Mouse (Mus musculus): ENCODE data around the gene Gm45717.

Gene Gm45717

DNA sequence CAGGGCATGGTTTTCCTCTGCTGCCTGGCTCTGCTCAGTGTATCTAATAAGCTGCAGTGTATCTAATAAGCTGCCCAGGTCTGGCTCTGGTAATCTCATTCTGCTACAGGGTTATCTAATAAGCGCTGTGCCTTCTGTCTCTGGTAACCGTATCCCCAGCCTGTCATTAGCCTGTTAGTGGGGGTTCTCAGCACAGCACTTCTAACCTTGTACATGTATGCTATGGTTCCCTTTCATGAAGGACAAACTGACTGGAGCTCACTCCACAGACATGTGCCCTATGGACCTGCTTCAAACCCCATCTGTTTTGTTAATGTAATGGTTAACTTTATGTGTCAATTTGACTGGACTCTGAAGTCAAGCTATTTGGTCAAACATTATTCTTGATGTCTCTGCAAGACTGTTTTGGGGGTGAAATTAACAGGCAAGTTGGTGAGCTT is 50.1 kb downstream of the Gm45717 start:
- DNase-seq (ENCODE audit: low read depth, low spot score): no peak

DNA sequence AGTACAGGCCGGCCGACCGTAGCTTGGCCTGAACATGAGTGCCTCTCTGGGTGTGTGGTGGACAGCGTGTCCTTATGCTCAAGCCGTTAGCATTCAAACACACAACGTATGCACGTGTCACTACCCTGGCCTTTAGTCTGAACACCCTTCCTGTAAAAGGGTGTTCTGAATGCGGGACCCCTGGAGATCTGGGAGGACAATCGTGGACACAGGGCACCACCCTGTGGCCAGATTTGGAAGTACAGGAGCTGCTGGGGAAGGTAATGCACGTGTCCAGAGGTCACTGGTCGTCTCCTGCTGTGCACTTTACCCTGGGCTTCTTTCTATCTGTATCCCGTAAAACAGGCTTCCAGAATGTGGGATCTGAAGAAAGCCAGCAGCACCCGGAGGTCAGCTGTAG is 52.5 kb downstream of the Gm45717 start:
- no peak for DNase-seq (ENCODE audit: low read depth, low spot score)

DNA sequence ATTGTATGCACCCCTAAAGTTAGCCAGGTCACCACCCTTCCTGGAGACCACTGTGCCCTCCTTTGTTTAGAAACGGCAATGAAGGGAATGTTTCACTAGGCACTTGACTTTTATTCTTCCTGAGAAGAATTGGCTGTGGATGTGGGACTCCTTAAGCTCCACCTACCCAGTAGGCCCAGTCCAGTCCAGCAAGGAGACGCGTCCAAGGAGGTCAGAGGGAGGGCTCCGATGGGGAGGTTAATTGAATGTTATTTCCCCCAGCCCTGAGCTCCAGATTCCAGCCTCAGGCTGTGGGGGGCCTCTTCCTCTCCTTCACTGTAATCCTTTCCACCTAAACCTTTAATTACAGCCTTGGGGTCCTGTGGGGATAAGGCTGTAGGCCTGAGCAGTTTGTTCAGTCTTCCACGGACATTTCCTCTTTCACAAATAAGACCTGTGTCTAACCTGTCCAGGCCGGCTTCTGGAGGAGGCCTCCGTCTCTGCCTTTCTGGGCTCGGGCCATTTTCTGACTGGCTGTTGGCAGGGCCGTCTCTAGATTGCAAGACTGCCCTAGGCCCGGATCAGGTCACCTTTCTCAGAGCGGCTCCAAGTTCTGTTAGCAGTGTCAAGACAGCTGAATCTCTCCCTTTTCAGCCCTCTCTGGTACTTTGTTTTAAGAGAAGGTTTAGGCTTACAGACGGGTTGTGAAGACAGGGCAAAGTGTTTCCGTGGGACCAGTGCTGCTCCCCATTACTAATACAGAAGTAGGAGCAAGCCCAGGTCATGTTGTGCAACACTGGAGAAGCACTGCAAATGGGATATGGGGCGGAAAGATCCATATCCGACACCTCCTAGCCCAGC is 53.5 kb downstream of the Gm45717 start:
- no peak for DNase-seq (ENCODE audit: low read depth, low spot score)

DNA sequence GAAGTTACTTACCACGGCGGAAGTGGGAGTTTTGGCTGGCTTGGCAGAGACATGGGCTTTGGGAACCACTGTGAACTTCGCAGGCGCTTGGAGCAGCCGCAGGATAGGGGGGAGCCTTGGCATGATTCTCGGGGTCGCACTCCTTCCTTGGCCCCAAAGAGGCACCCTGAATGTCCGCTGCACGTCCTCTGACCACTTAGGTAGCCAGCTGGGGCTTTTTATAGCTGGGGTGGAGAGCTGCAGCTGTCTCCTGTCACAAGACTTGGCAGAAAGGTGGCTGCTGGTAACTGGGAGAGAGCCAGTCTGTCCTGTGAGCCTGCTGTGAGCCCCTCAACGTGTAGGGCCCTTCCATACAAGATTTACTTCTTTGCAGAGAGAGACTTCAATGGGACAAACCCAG is 55.5 kb downstream of the Gm45717 start, which contains the start of gene Cox8b:
Gene Cox8b (minus strand): TSS at position 227 of the 400 bp plus-strand sequence.
- DNase-seq (ENCODE audit: low read depth, low spot score): no peak
